Mouse (Mus musculus) heart, embryonic 12.5 days (tissue): ENCODE results near the gene Kin. TPM values are rescaled to one million over a fixed set of nuclear protein-coding genes. Genes with fewer than 3 reads are reported as not detected.

Experiments used
- ATAC-seq: fragments of 200-750 bp; cut with Nextera tagmentation; 2 replicates; pipeline ENCODE4 v1.8.0; 2017; ENCODE audit warnings: moderate TSS enrichment, moderate library complexity; ENCODE audit not compliant: insufficient number of reproducible peaks, low FRiP score
- H3K27ac ChIP-seq: fragments of 300-500 bp; sonication (generic); 2 replicates; pipeline ENCODE4 v1.5.1; 2016; ENCODE audit warnings: mild to moderate bottlenecking, moderate library complexity; ENCODE audit not compliant: poor library complexity, severe bottlenecking
- H3K27me3 ChIP-seq: fragments of 300-500 bp; sonication (generic); replicated peaks from 2 replicates; pipeline ENCODE4 v1.6.1; 2016; ENCODE audit warnings: mild to moderate bottlenecking, moderate library complexity
- H3K36me3 ChIP-seq: fragments of 300-500 bp; sonication (generic); 2 replicates; pipeline ENCODE4 v1.6.1; 2016; ENCODE audit warnings: mild to moderate bottlenecking, moderate library complexity
- H3K4me1 ChIP-seq: fragments of 300-500 bp; sonication (generic); replicated peaks from 2 replicates; pipeline ENCODE4 v1.6.1; 2016; ENCODE audit warnings: mild to moderate bottlenecking
- H3K4me2 ChIP-seq: fragments of 300-500 bp; sonication (generic); 2 replicates; pipeline ENCODE4 v1.6.1; 2016; ENCODE audit warnings: mild to moderate bottlenecking, moderate library complexity
- H3K4me3 ChIP-seq: fragments of 300-500 bp; sonication (generic); 2 replicates; pipeline ENCODE4 v1.5.1; 2016; ENCODE audit warnings: mild to moderate bottlenecking
- H3K9ac ChIP-seq: fragments of 300-500 bp; sonication (generic); 2 replicates; pipeline ENCODE4 v1.6.1; 2016; ENCODE audit warnings: mild to moderate bottlenecking, moderate library complexity
- H3K9me3 ChIP-seq: fragments of 300-500 bp; sonication (generic); replicated peaks from 2 replicates; pipeline ENCODE4 v1.6.1; 2016; ENCODE audit warnings: mild to moderate bottlenecking, moderate library complexity
- WGBS: fragments of 180-500 bp; shearing (Covaris S2); methylation state at CpG from one replicate; pipeline ENCODE4 v1.1.7; 2016; 5-methylcytosine and 5-hydroxymethylcytosine counted together
- polyA plus RNA-seq: library from polyadenylated mRNA; unstranded; fragments of >200 nt; fragmentation: Nextera tagmentation; extraction: Ambion mirVana; gene quantifications from 2 replicates; pipeline ENCODE4 v1.2.1, GENCODE M21; 2016

Gene Kin
- polyA plus RNA-seq, 1 experiment from 2014 or later: 19.1 TPM

GRCm38 (mm10) chr2:10118751-10119150 lies 38.4 kb downstream of the Kin start:
- Histone ChIP-seq H3K27ac (no peak overlapping the region), H3K4me1 (no peaks in the 10 kb centered on the region), H3K9me3 (no peaks in the 10 kb centered on the region), H3K27me3 (no peaks in the 10 kb centered on the region), H3K9ac (no peak overlapping the region), H3K36me3 (no peaks in the 10 kb centered on the region), H3K4me3 (no peak overlapping the region), H3K4me2 (no peak overlapping the region)
- no peak for ATAC-seq
- WGBS: 33% methylated on average over 1 of the region's 1 CpGs

- 81% methylated on average over 8 of the region's 8 CpGs for WGBS
- no peaks in the 10 kb centered on the region for H3K27me3 ChIP-seq
- H3K4me3 ChIP-seq: no peak overlapping the region
- no peaks in the 10 kb centered on the region for H3K4me1 ChIP-seq
- no peak overlapping the region for H3K4me2 ChIP-seq
- no peak for ATAC-seq
- no peak overlapping the region for H3K27ac ChIP-seq
- no peak overlapping the region for H3K9ac ChIP-seq
- no peaks in the 10 kb centered on the region for H3K9me3 ChIP-seq
- no peaks in the 10 kb centered on the region for H3K36me3 ChIP-seq
Measured at GRCm38 (mm10) chr2:10119276-10119675, 38.9 kb downstream of the Kin start.

DNA sequence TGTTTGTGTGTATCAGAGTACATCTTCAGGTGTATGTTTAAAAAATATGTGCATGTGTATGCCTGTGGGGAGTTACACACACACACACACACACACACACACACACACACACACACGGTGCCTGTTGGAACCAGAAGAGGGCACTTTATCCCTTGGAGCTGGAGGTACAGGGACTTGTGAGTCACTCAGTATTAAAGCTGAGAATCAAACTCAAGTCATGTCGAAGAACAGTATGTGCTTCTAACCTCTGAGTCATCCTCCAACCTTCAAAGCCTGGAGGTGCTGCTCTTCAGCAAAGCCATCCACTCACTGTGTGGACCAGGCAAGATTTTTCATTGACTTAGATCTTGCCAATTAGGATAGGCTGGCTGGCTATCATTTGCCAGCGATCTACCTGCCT lies 41.4 kb downstream of the Kin start:
- WGBS: 43% methylated on average over 3 of the region's 3 CpGs
- Histone ChIP-seq H3K36me3 (no peaks in the 10 kb centered on the region), H3K27me3 (no peaks in the 10 kb centered on the region), H3K9me3 (no peaks in the 10 kb centered on the region), H3K4me1 (no peaks in the 10 kb centered on the region), H3K4me2 (no peak overlapping the region), H3K4me3 (no peak overlapping the region), H3K27ac (no peak overlapping the region), H3K9ac (no peak overlapping the region)
- ATAC-seq: no peak

- no peaks in the 10 kb centered on the region for H3K36me3 ChIP-seq
- H3K9me3 ChIP-seq: no peaks in the 10 kb centered on the region
- ATAC-seq: no peak
- no peak overlapping the region for H3K4me2 ChIP-seq
- no peaks in the 10 kb centered on the region for H3K4me1 ChIP-seq
- 84% methylated on average over 4 of the region's 4 CpGs for WGBS
- H3K9ac ChIP-seq: no peak overlapping the region
- H3K27ac ChIP-seq: no peak overlapping the region
- H3K27me3 ChIP-seq: no peaks in the 10 kb centered on the region
- H3K4me3 ChIP-seq: no peak overlapping the region
Measured at GRCm38 (mm10) chr2:10126122-10126521, 45.7 kb downstream of the Kin start.

GRCm38 (mm10) chr2:10127471-10127870 lies 47.1 kb downstream of the Kin start:
- no peak for ATAC-seq

DNA sequence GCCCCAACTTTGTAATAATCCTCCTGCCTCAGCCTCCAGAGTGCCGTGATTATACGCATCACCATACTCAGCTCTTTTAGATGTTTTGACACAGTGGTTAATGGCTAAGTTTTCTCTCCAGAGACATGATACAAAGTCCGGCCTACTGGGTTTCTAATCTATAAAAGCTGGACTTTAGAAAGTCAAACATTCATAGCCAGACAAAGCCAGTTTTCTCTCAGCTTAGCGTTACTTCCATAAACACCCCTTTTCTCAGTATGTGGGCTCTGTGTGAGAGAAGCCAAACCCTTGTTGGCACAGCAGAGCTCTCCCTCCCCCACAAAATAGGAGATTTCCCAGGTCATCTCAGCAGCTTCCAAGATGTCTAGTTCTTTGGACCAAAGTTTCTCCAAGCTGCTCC lies 48.2 kb downstream of the Kin start:
- 80% methylated on average over 4 of the region's 4 CpGs for WGBS
- Histone ChIP-seq H3K27ac (no peak overlapping the region), H3K36me3 (no peaks in the 10 kb centered on the region), H3K4me3 (no peak overlapping the region), H3K9me3 (no peaks in the 10 kb centered on the region), H3K4me1 (no peaks in the 10 kb centered on the region), H3K4me2 (no peak overlapping the region), H3K27me3 (no peaks in the 10 kb centered on the region), H3K9ac (no peak overlapping the region)
- ATAC-seq: no peak

More at GRCm38 (mm10) chr2:10127471-10127870, 47.1 kb downstream of the Kin start:
- no peaks in the 10 kb centered on the region for H3K9me3 ChIP-seq
- no peaks in the 10 kb centered on the region for H3K27me3 ChIP-seq
- H3K4me1 ChIP-seq: no peaks in the 10 kb centered on the region
- no peaks in the 10 kb centered on the region for H3K36me3 ChIP-seq
- H3K4me2 ChIP-seq: no peak overlapping the region
- no peak overlapping the region for H3K9ac ChIP-seq
- H3K4me3 ChIP-seq: no peak overlapping the region
- H3K27ac ChIP-seq: no peak overlapping the region
- WGBS: 79% methylated on average over 5 of the region's 5 CpGs

- H3K27ac ChIP-seq: no peak overlapping the region
- H3K9me3 ChIP-seq: no peaks in the 10 kb centered on the region
- H3K36me3 ChIP-seq: no peaks in the 10 kb centered on the region
- no peak for ATAC-seq
- H3K4me3 ChIP-seq: no peak overlapping the region
- WGBS: 68% methylated on average over 8 of the region's 8 CpGs
- no peaks in the 10 kb centered on the region for H3K4me1 ChIP-seq
- no peak overlapping the region for H3K9ac ChIP-seq
- H3K4me2 ChIP-seq: no peak overlapping the region
- H3K27me3 ChIP-seq: no peaks in the 10 kb centered on the region
Measured at GRCm38 (mm10) chr2:10130341-10130990, 50.1 kb downstream of the Kin start.

DNA sequence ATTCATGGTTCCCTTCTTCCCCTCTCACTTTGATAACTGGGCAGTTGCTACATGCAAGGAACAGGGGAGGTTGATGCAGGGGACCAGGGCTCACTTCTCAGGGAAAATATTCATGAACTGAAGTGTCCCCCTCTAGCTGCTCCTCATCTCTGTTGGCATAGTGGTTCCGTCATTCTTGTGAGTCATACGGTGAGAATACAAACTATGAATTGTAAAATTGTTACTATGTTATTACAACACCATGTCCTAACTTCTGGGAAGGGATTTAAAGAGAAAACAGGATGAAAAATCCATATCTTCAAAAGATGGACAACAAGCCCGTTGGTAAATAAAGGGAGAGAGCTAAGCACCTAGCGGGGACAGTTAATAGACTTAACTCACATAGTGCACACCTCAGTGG lies 50.9 kb downstream of the Kin start, which contains the start of gene Itih2:
Itih2 (minus strand) TSS at position 101 of the 400 bp plus-strand sequence.
- Histone ChIP-seq H3K27ac (no peak within 1 kb of the TSS), H3K4me3 (no peak within 1 kb of the TSS), H3K9ac (no peak within 1 kb of the TSS), H3K4me1 (no peaks in the 10 kb centered on the region), H3K36me3 (no peaks in the 10 kb centered on the region), H3K9me3 (no peaks in the 10 kb centered on the region), H3K27me3 (no peaks in the 10 kb centered on the region), H3K4me2 (no peak within 1 kb of the TSS)
- WGBS: 88% methylated on average over 4 of the region's 4 CpGs
- ATAC-seq: no peak

DNA sequence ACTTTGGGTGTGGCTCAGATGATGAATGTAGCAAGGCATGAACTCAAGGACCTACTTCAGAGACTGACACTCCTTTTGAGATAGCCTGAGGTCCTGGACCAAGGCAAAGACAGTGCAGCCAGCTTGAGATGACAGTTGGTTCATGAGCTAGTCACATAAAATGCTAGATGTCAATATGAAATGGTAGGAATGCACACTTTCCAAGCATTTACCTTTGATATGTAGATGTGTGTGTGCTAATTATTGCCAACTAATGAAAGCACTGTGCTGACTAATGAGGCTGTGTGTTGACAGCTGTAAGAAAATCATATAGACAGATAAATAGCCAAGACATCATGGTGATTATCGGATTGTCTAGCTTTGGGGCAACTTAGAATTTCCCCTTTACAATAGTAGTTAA lies 51.7 kb downstream of the Kin start:
- H3K27ac ChIP-seq: no peak overlapping the region
- no peaks in the 10 kb centered on the region for H3K27me3 ChIP-seq
- no peak overlapping the region for H3K4me3 ChIP-seq
- 69% methylated on average over 1 of the region's 1 CpGs for WGBS
- H3K36me3 ChIP-seq: no peaks in the 10 kb centered on the region
- no peak overlapping the region for H3K4me2 ChIP-seq
- no peak overlapping the region for H3K9ac ChIP-seq
- no peak for ATAC-seq
- no peaks in the 10 kb centered on the region for H3K9me3 ChIP-seq
- H3K4me1 ChIP-seq: no peaks in the 10 kb centered on the region

GRCm38 (mm10) chr2:10133941-10134340 lies 53.5 kb downstream of the Kin start:
- Histone ChIP-seq H3K4me1 (no peaks in the 10 kb centered on the region), H3K4me3 (no peak overlapping the region), H3K27me3 (no peaks in the 10 kb centered on the region), H3K9ac (no peak overlapping the region), H3K4me2 (no peak overlapping the region), H3K27ac (no peak overlapping the region), H3K36me3 (no peaks in the 10 kb centered on the region), H3K9me3 (no peaks in the 10 kb centered on the region)
- WGBS: 73% methylated on average over 6 of the region's 6 CpGs
- no peak for ATAC-seq

DNA sequence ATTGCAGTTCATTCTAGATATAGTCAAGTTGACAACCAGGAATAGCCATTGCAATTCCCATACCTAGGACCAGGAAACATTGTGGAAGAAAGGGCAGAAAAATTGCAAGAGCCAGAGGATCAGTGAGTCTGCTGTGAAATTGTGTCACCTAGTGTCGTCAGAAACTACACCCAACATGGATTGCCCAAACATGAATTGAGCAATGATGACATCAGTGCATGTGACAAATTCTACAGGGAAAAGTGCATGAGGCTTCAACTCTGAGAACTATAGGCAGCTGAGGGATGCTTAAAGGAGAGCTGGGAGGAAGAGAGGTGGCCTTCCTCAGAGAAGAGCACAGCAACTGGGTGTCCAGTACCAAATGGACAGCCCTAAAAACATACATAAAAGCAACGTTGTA lies 56.9 kb downstream of the Kin start:
- H3K27ac ChIP-seq: no peak overlapping the region
- WGBS: 72% methylated on average over 2 of the region's 2 CpGs
- no peak for ATAC-seq

GRCm38 (mm10) chr2:10140456-10140855 lies 60.1 kb downstream of the Kin start:
- no peak overlapping the region for H3K4me2 ChIP-seq
- no peak overlapping the region for H3K27ac ChIP-seq
- H3K27me3 ChIP-seq: no peaks in the 10 kb centered on the region
- no peaks in the 10 kb centered on the region for H3K4me1 ChIP-seq
- H3K9me3 ChIP-seq: no peaks in the 10 kb centered on the region
- no peak for ATAC-seq
- 83% methylated on average over 5 of the region's 5 CpGs for WGBS
- no peak overlapping the region for H3K9ac ChIP-seq
- H3K4me3 ChIP-seq: no peak overlapping the region
- H3K36me3 ChIP-seq: no peaks in the 10 kb centered on the region

More for the DNA sequence above, 56.9 kb downstream of the Kin start:
- H3K9ac ChIP-seq: no peak overlapping the region
- no peaks in the 10 kb centered on the region for H3K27me3 ChIP-seq
- no peaks in the 10 kb centered on the region for H3K9me3 ChIP-seq
- H3K4me3 ChIP-seq: no peak overlapping the region
- H3K36me3 ChIP-seq: no peaks in the 10 kb centered on the region
- no peaks in the 10 kb centered on the region for H3K4me1 ChIP-seq
- no peak overlapping the region for H3K4me2 ChIP-seq
